Mouse (Mus musculus) cerebellum, adult (tissue): Measurements from ENCODE around the gene Chml.
A peak's percentile ranks its signal among the peaks of the same experiment; 100 is the strongest.

Source experiments
- ATAC-seq: cut with Nextera tagmentation; 2 replicates; pipeline ENCODE4 v1.9.2; 2017; ENCODE audit warnings: mild to moderate bottlenecking, moderate library complexity, mixed read lengths; ENCODE audit not compliant: insufficient number of reproducible peaks, low FRiP score, low TSS enrichment

Chml gene

GRCm38 (mm10) chr1:175668666-175669405, 23.9 kb downstream of the Chml start:
- ATAC-seq: peak; percentile 74; the same call in 1 of the 2 replicates

GRCm38 (mm10) chr1:175659900-175660299, 32.8 kb downstream of the Chml start:
- ATAC-seq: no peak

- ATAC-seq: no peak
Observed at GRCm38 (mm10) chr1:175648615-175649014, 44.1 kb downstream of the Chml start.

GRCm38 (mm10) chr1:175646952-175647351, 45.7 kb downstream of the Chml start:
- ATAC-seq: no peak

DNA sequence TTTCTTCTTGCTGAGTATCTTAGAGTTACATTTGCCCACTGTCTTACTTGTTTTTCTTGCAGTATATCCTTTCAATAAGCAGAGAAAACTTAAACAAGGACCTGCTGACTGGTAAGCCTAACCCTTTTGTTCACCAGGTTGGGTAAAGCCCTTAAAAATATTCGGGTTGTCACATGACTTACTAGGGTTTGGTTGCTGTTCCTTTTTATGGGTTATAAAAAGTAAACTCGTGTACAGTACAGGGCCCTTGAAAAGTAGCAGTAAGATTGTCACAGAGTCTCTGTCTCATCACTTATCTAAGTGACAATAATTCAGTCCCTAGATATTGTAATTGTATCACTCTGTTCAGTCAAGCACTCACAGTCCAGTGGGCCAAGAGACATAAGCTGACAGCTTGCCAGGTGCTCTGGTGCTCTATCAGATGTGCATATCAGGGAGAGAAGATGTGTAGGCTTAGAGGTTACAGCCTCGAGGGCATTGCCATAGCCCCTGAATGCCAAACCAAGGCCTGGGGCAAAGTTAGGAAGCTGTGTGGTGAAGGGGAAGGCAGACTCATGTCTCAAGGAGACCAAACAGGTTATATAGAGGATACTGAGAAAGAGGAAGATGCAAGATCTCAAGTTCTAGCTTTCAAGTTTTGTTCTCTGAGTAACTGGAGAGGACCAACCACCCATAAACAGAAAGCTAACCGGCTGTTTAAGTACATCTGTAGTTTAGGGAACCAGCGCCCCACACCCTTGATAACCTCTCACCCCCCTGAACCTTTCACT, 49.0 kb downstream of the Chml start:
- ATAC-seq: no peak

DNA sequence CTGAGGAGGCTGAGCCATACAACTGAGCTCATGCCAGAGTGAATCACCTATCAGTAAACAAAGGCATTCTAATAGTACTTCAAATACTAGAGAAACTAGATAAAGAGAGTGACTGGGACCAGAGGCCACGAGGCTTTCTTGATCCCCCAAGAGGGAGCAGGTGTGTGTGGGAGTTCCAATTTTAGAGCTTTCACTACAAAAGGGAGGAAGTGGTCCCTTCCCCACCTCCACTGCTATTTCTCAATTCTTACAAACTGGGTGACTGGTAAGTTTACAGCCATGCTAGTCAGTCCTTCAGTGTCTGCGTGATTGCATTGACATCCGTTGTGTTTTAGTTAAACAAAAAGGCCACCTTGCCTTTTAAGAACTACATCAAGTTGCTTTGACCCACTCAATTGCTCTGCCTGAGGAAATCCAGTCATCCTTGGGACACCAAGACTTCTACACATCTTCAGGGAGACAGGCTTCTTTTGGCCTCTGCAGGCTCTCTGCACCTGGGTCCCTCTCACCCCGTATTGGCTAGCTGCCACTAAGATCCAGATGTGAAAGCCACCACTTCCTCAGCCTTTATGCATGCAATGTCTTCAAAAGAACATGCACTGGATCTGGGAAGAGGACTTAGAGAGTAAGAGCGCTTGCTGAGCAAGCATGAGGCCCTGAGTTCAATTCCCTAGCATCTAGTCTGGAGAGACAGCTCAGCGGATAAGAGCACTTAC, 52.1 kb downstream of the Chml start:
- ATAC-seq: no peak

- no peak for ATAC-seq
Observed at GRCm38 (mm10) chr1:175639072-175639471, 53.6 kb downstream of the Chml start.

DNA sequence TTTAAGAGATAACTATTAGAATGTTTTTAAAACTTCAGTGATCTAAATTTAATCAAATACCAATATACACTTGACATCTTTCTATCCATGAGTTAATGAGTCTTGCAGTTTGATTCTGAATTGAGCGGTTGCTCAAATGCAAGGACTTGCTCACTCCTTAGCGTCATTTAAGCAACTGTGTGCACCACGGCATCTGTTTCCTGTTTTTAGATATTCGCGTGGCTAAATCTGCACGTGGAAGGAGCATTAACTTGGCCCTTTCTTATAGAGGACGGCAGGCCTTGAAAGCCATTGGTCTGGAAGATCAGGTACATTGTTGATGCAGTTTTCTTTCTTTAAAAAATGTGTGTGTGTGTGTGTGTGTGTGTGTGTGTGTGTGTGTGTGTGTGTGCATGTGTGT, 55.0 kb downstream of the Chml start:
- ATAC-seq: no peak

GRCm38 (mm10) chr1:175632470-175632869, 60.2 kb downstream of the Chml start:
- ATAC-seq: no peak
